Mouse (Mus musculus) limb, embryonic 12.5 days (tissue): ENCODE measurements around the gene Btbd3. TPM values are rescaled to one million over a fixed set of nuclear protein-coding genes. Genes with fewer than 3 reads are reported as not detected.

Experiments
- ATAC-seq: fragments of 200-750 bp; cut with Nextera tagmentation; 2 replicates; pipeline ENCODE4 v1.8.0; 2017; ENCODE audit warnings: low read depth, moderate TSS enrichment; ENCODE audit not compliant: insufficient number of reproducible peaks, insufficient read depth, low FRiP score, low TSS enrichment
- H3K27ac ChIP-seq: fragments of 300-500 bp; sonication (generic); 2 replicates; pipeline ENCODE4 v1.5.1; 2016; ENCODE audit warnings: mild to moderate bottlenecking, moderate library complexity
- H3K27me3 ChIP-seq: fragments of 300-500 bp; sonication (generic); 2 replicates; pipeline ENCODE4 v1.6.1; 2016; ENCODE audit warnings: mild to moderate bottlenecking, moderate library complexity
- H3K36me3 ChIP-seq: fragments of 300-500 bp; sonication (generic); 2 replicates; pipeline ENCODE4 v1.6.1; 2016; ENCODE audit warnings: mild to moderate bottlenecking, moderate library complexity
- H3K4me1 ChIP-seq: fragments of 300-500 bp; sonication (generic); replicated peaks from 2 replicates; pipeline ENCODE4 v1.6.1; 2016
- H3K4me2 ChIP-seq: fragments of 300-500 bp; sonication (generic); 2 replicates; pipeline ENCODE4 v1.6.1; 2016; ENCODE audit warnings: mild to moderate bottlenecking, moderate library complexity
- H3K4me3 ChIP-seq: fragments of 300-500 bp; sonication (generic); replicated peaks from 2 replicates; pipeline ENCODE4 v1.5.1; 2016; ENCODE audit warnings: mild to moderate bottlenecking
- H3K9ac ChIP-seq: fragments of 300-500 bp; sonication (generic); replicated peaks from 2 replicates; pipeline ENCODE4 v1.6.1; 2016; ENCODE audit warnings: mild to moderate bottlenecking, moderate library complexity
- H3K9me3 ChIP-seq: fragments of 300-500 bp; sonication (generic); 2 replicates; pipeline ENCODE4 v1.6.1; 2016; ENCODE audit warnings: mild to moderate bottlenecking, moderate library complexity
- WGBS: fragments of 180-500 bp; shearing (Covaris S2); methylation state at CpG from one replicate; pipeline ENCODE4 v1.1.7; 2016; 5-methylcytosine and 5-hydroxymethylcytosine counted together
- polyA plus RNA-seq: library from polyadenylated mRNA; unstranded; fragments of >200 nt; fragmentation: Nextera tagmentation; extraction: Ambion mirVana; gene quantifications from 2 replicates; pipeline ENCODE4 v1.2.1, GENCODE M21; 2016

Btbd3 gene
- polyA plus RNA-seq, 1 experiment from 2014 or later, result 16.2 TPM

GRCm38 (mm10) chr2:138280225-138280711 is 23.9 kb downstream of the Btbd3 start:
- Histone ChIP-seq H3K36me3 (peaks cover 30% of the 10 kb centered on the region), H3K27ac (peak overlapping the region; percentile 81), H3K4me2 (peak overlapping the region; percentile 56), H3K9ac (0 out of 2 replicates have a peak overlapping the region, but pooled peaks have one; percentile 19), H3K27me3 (no peaks in the 10 kb centered on the region), H3K9me3 (no peaks in the 10 kb centered on the region), H3K4me3 (peak overlapping the region; percentile 32), H3K4me1 (peaks cover 52% of the 10 kb centered on the region)
- WGBS, result 46% methylated on average over 17 of the region's 17 CpGs
- peak; percentile 7; the same call in 1 of the 2 replicates for ATAC-seq

DNA sequence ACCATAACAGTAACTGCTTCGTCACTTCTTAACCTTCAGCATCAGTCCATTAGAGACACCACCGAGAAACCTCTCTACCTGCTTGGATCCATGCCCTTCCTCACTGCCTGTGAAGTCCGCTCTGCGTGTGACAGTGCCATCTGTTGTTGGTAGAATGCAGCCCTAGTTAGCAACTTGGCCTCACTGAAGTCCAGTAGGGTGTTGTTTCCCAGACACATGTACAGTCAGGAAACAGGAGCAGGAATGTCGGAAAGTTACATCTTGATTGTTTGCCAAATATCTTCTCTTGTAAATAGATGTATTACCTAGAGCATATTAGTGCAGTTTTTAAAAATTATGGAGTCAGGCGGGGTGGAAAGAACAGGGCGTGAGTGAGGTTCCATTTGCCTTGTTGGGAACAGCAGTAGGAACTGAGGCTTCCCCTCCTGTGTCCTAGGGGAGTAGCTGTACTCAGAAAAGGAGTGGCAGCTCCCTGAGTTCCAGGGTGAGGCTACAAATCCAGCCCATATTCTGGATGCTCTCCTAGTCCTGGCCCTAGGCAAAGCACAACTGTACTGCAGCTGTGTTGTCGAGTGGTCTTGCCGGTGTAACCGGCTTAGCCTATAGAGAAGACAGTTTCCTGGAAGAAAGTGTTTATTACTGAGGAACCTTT is 25.3 kb downstream of the Btbd3 start:
- Histone ChIP-seq H3K9ac (no peak overlapping the region), H3K4me1 (peaks cover 43% of the 10 kb centered on the region), H3K36me3 (peaks cover 43% of the 10 kb centered on the region), H3K27ac (no peak overlapping the region), H3K9me3 (no peaks in the 10 kb centered on the region), H3K27me3 (no peaks in the 10 kb centered on the region), H3K4me3 (no peak overlapping the region), H3K4me2 (no peak overlapping the region)
- 86% methylated on average over 10 of the region's 10 CpGs for WGBS
- ATAC-seq, result no peak

GRCm38 (mm10) chr2:138283372-138283771 is 27.0 kb downstream of the Btbd3 start:
- WGBS, result 87% methylated on average over 12 of the region's 12 CpGs
- H3K4me3 ChIP-seq, result no peak overlapping the region
- ATAC-seq, result no peak
- H3K36me3 ChIP-seq, result peaks cover 45% of the 10 kb centered on the region
- H3K27me3 ChIP-seq, result no peaks in the 10 kb centered on the region
- H3K4me1 ChIP-seq, result peaks cover 27% of the 10 kb centered on the region
- H3K27ac ChIP-seq, result no peak overlapping the region
- H3K9me3 ChIP-seq, result no peaks in the 10 kb centered on the region
- H3K4me2 ChIP-seq, result no peak overlapping the region
- H3K9ac ChIP-seq, result no peak overlapping the region

GRCm38 (mm10) chr2:138283856-138284255 is 27.5 kb downstream of the Btbd3 start:
- Histone ChIP-seq H3K4me3 (no peak overlapping the region), H3K9ac (no peak overlapping the region), H3K4me1 (peaks cover 22% of the 10 kb centered on the region), H3K27me3 (no peaks in the 10 kb centered on the region), H3K27ac (no peak overlapping the region), H3K4me2 (no peak overlapping the region), H3K9me3 (no peaks in the 10 kb centered on the region), H3K36me3 (peaks cover 48% of the 10 kb centered on the region)
- 97% methylated on average over 15 of the region's 15 CpGs for WGBS
- ATAC-seq, result no peak

- H3K9me3 ChIP-seq, result no peaks in the 10 kb centered on the region
- peaks cover 3% of the 10 kb centered on the region; the same call in 1 of the 2 replicates for H3K4me1 ChIP-seq
- H3K4me3 ChIP-seq, result no peak overlapping the region
- peaks cover 48% of the 10 kb centered on the region for H3K36me3 ChIP-seq
- ATAC-seq, result no peak
- H3K4me2 ChIP-seq, result no peak overlapping the region
- H3K27ac ChIP-seq, result no peak overlapping the region
- no peak overlapping the region for H3K9ac ChIP-seq
- WGBS, result 93% methylated on average over 4 of the region's 4 CpGs
- H3K27me3 ChIP-seq, result no peaks in the 10 kb centered on the region
These were observed 29.4 kb downstream of the Btbd3 start for GRCm38 (mm10) chr2:138285811-138286210.

GRCm38 (mm10) chr2:138290154-138290553 is 33.8 kb downstream of the Btbd3 start:
- H3K27me3 ChIP-seq, result no peaks in the 10 kb centered on the region
- H3K4me3 ChIP-seq, result no peak overlapping the region
- H3K36me3 ChIP-seq, result peaks cover 18% of the 10 kb centered on the region
- no peak overlapping the region for H3K9ac ChIP-seq
- H3K4me2 ChIP-seq, result no peak overlapping the region
- no peak for ATAC-seq
- no peaks in the 10 kb centered on the region for H3K9me3 ChIP-seq
- 96% methylated on average over 2 of the region's 2 CpGs for WGBS
- H3K4me1 ChIP-seq, result no peaks in the 10 kb centered on the region
- no peak overlapping the region for H3K27ac ChIP-seq

DNA sequence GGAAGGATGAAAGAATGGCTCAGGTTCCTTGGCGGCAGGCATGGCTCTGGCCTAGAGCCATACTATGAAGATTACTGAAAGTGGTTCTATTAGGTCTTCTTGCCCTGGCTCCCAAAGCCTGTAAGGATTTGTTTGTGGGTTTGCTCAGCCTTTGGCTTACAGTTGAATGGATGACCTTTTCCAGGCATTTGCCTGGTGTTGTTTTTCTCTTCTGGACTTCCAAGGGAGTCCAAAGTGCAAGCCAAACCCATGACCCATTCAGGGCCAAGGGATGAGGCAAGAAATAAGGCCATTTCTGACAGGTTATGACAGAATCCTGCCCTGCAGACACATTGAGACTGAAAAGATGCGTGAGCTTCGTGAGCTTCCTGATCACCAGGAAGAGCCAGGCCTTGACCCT is 37.9 kb downstream of the Btbd3 start:
- Histone ChIP-seq H3K4me2 (no peak overlapping the region), H3K4me1 (no peaks in the 10 kb centered on the region), H3K27ac (no peak overlapping the region), H3K4me3 (no peak overlapping the region), H3K36me3 (no peaks in the 10 kb centered on the region), H3K27me3 (no peaks in the 10 kb centered on the region), H3K9me3 (no peaks in the 10 kb centered on the region), H3K9ac (no peak overlapping the region)
- WGBS, result 89% methylated on average over 3 of the region's 3 CpGs
- ATAC-seq, result no peak

DNA sequence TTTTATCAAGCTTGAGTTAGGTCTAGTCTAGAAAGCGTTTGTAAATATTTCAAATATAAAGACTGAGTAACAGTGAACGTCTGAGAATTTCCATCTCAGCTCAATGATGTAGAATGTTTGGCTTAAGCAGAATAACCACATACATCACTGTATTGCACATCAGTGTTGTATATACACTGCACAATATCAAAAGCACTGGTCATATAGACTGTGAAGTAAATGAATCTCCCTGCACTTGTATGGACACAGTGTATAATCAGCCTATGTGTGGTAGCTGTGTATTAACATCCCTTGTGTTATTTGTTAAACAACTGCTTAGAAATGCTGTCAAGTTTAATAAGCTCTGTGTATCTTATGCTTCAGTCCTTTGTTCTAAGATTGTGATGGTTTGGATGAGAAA is 49.9 kb downstream of the Btbd3 start:
- Histone ChIP-seq H3K27me3 (no peaks in the 10 kb centered on the region), H3K4me1 (no peaks in the 10 kb centered on the region), H3K9me3 (no peaks in the 10 kb centered on the region), H3K27ac (no peak overlapping the region), H3K9ac (no peak overlapping the region), H3K4me3 (no peak overlapping the region), H3K4me2 (no peak overlapping the region), H3K36me3 (no peaks in the 10 kb centered on the region)
- WGBS, result 90% methylated on average over 2 of the region's 2 CpGs
- ATAC-seq, result no peak

DNA sequence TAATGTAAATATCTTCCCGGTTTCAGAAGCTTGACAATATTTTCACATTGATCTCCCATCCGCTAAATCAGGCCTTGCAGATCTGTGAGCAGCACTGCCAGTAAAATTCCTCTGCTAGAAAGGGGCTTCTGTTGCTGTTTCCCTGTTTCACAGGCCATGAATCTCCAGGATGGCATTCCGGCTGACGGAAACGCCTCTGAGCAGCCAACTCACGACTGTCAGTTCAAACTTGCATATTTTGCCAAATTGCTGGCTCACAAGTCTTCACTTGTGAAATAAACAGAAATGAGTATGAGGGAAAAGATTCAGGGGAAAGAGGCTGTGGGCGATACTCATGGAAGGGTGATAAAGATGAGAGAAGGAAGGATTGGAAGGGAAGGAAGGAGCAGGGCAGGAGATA is 59.3 kb downstream of the Btbd3 start:
- Histone ChIP-seq H3K9ac (no peak overlapping the region), H3K27ac (no peak overlapping the region), H3K36me3 (no peaks in the 10 kb centered on the region), H3K27me3 (no peaks in the 10 kb centered on the region), H3K4me1 (no peaks in the 10 kb centered on the region), H3K4me2 (no peak overlapping the region), H3K9me3 (no peaks in the 10 kb centered on the region), H3K4me3 (no peak overlapping the region)
- 69% methylated on average over 7 of the region's 7 CpGs for WGBS
- ATAC-seq, result no peak

DNA sequence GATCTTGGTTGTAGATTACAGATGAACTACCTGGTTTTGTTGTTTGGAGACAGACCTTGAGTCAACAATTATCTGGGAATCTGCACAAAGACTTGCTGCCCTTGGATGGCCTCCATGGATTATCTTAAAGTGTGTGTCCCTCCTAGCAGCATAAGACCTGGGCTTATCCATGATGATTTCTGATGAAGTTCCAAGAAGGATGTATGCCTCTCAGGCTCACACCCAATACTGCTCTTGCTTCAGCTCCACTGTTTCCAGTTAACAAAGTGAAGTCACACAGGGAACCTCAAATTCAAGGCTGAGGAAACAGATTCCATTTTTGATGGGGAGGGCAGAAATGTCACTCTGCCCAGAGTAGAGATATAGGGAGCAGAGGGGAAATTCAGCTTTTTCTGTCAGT is 64.0 kb downstream of the Btbd3 start:
- no peak overlapping the region for H3K4me2 ChIP-seq
- H3K9ac ChIP-seq, result no peak overlapping the region
- no peaks in the 10 kb centered on the region for H3K9me3 ChIP-seq
- no peak overlapping the region for H3K27ac ChIP-seq
- H3K4me1 ChIP-seq, result 0 out of 2 replicates have a peak, but pooled peaks cover 5% of the 10 kb centered on the region
- ATAC-seq, result no peak
- H3K36me3 ChIP-seq, result no peaks in the 10 kb centered on the region
- no peaks in the 10 kb centered on the region for H3K27me3 ChIP-seq
- no peak overlapping the region for H3K4me3 ChIP-seq

DNA sequence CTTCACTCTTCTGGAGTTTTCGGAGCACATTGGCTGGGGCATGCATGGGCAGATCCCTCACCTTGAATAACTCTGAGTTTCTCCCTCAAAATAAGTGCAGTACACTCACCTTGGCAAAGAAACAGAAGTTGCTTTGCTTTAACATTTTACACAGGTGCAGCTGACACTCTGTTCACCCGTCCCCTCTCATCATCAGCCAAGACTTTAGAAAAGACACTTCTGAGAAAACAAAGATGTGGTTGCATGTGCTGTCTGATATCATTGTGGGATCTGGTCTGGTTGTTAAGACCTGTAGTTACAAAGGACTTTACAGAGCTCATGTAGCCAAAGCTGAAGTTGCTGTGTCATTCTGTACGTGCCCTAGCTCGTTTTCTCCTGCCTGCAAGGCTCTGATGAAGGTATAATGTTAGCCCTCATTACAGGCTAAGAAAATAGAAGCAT is 64.7 kb downstream of the Btbd3 start:
- no peak overlapping the region for H3K27ac ChIP-seq
- H3K9me3 ChIP-seq, result no peaks in the 10 kb centered on the region
- H3K4me3 ChIP-seq, result no peak overlapping the region
- no peak overlapping the region for H3K4me2 ChIP-seq
- no peaks in the 10 kb centered on the region for H3K27me3 ChIP-seq
- no peak for ATAC-seq
- peaks cover 5% of the 10 kb centered on the region; the same call in 1 of the 2 replicates for H3K4me1 ChIP-seq
- H3K9ac ChIP-seq, result no peak overlapping the region
- 76% methylated on average over 4 of the region's 4 CpGs for WGBS
- no peaks in the 10 kb centered on the region for H3K36me3 ChIP-seq
